Mouse (Mus musculus): ENCODE measurements around the gene Aurkc.

The Aurkc gene

DNA sequence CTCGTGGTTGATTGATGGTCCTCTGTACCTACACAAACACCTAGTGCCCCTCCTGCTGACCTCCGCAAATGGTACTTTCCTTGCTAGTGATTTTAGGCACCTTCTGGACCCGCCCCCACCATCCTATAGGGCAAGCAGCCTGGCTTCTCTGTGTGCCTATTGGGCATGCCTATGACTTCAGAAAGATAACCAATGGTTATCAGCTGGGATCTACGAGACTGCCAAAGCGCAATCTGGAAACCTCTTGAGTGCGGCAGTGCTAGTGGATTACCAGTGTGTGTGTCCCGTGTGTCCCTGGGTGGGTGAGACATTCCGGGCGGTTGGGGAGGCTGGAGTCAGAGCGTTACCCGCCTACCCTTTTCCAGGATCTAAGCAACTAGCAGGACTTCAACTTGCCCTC, at the start of gene Aurkc:
Gene Aurkc (plus strand): TSS at position 50 of the 400 bp plus-strand sequence.
- 86% methylated on average over 11 of the region's 11 CpGs for WGBS

GRCm38 (mm10) chr7:6948061-6948460, 47.0 kb upstream of the Aurkc start:
- 92% methylated on average over 20 of the region's 20 CpGs for WGBS

DNA sequence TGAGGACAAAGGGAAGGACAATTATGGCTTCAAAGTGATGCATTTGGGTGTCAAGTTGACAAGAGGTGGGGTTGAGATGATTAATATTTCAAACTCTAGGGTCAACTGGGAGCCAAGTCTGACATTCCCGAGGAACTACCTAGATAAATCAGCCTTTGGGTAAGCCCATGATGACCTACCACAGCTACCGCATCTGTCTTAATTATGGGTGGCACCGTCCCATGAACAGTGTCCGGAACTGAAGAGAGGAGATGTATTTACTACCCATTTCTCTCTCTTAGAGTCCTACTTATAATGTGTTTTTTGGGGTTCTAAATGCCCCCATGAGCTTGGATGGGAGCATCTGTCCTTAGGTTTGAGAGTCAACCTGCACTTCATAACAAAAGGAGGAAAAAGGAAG, 38.5 kb upstream of the Aurkc start:
- 95% methylated on average over 4 of the region's 4 CpGs for WGBS

GRCm38 (mm10) chr7:6958574-6958973, 36.5 kb upstream of the Aurkc start:
- 77% methylated on average over 1 of the region's 1 CpGs for WGBS

DNA sequence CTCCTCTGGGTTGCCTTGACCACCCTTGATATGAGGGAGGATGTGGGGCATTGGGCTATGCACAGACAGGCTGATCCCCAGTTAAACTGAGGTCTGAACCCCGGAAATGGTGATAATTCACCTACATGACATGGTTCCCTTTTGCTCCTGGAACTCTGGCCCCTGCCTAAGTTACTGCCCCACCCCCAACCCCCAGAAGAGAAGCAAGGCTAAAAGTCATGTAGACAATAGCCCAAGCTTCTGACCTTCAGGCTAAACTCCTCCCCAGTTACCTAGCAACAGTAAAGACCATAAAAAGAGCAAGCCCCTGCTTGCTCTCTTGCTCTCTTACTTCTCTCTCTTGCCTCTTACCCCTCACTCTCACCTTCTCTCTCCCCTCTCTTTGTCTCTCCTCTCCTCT, 21.5 kb upstream of the Aurkc start:
- WGBS: 95% methylated on average over 1 of the region's 1 CpGs

DNA sequence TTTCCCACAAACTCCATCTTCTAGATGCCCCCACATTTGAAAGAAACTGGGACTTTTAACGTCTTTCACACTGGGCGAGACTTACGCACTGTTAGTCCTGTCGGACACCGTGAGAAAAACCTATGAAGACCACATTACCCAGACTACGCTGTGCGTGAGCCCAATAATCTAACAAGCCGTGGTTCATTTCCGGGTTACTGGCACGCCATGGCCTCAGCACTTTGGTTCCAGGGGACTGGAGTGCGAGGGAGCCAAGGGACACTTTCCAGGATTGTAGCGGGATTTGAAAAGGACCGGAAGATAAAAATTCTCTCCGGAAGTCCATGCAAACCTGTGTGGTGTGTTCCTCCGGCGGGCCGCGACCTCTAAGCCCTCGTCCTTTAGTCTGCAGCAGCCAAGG, 18.2 kb upstream of the Aurkc start:
- 92% methylated on average over 19 of the region's 19 CpGs for WGBS

- WGBS: 65% methylated on average over 3 of the region's 3 CpGs
Measured at GRCm38 (mm10) chr7:6998914-6999313, 3.8 kb downstream of the Aurkc start.

DNA sequence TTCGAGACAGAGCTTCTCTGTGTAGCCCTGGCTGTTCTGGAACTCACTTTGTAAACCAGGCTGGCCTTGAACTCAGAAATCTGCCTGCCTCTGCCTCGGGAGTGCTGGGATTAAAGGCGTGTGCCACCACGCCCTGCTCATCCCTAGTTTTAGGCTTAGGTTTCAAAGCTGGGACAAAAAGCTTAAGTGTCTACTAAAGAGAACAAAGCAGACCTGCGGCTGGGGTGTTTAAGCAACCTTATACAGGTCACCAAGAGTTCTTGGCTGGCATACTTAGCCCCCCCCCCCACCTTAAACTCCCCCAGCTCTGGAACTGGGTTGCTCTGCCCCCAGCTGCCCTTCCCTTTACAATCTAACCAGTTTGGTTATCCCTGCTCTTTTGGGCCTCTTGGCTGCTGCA, 10.3 kb downstream of the Aurkc start:
- WGBS: 69% methylated on average over 5 of the region's 5 CpGs

DNA sequence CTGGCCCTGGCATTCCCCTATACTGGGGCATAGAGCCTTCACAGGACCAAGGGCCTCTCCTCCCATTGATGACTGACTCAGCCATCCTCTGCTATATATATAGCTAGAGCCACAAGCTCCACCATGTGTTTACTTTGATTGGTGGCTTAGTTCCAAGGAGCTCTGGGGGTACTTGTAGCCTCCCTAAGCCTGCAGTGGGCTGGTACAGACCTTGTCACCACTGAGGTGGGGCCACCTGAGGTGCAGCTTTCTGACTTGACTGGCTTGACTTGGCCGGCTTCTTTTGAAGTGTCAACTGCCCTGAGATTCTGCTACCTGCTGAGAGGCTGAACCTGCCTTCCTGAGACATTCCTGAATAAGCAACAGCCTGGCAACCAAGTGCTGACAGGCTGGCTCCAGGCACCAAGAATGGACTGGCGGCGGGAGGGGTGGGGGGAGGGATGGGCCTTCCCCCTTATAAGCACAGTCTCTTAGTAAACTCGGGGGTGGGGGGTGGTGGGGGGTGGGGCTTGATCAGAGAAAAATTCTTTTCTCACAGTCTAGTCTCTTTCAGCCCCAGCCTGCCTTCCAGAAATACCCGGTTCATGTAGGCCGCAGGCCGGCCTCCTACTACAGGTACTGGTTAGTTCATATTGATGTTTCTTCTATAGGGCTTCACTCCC, 54.7 kb downstream of the Aurkc start:
- WGBS: 54% methylated on average over 7 of the region's 7 CpGs
